Mouse (Mus musculus): ENCODE measurements at regions not wholly inside any gene's neighbourhood (a gene's known extent, or its start where the extent isn't known, plus 50 kb on each side); places are given as distances from the start of the nearest gene placed in this dataset.

DNA sequence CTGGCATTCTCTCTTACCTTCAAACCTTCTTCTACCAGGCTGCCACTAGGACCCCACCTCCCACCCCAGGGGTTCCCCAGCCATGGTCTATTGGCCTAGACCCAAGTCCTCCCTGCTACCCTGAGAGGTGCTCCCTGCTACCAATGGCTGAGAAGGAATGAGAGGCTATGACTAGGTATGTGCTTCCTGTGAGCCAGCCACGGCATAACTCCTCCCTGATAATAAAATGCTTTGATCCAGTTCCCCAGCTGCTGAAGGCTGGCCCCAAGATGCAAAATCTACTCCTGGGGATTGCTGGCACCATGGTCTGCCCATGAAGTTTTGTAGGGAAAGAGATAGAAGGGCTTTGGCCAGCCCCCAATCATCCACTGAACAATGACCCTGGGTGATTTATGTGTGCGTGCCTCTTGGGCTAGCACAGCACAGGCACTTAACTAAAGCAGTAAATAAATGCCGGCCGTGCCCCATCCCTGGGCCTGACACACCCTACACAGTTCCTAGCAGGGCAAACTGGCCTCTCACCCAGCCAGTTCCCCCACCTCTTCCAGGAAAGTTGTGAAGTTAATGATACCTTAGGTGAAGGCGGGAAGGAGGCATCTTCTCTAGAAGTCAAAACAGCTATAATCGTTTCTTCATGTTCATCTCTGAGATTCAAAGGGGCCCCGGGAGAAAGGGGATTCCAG, 145.8 kb downstream of the 2410131K14Rik start:
- H3K4me2 ChIP-seq (ENCODE audit: low read depth), result no peak overlapping the region
- no peak overlapping the region for H3K27ac ChIP-seq (ENCODE audit: low read depth, low read length)
- no peaks in the 10 kb centered on the region for H3K9me3 ChIP-seq (ENCODE audit: low read length)
- no peak overlapping the region for H3K4me3 ChIP-seq (ENCODE audit: low read depth, low read length)
- ATAC-seq, result no peak
- TF ChIP-seq CTCF (IDR thresholded peaks at IDR 0.05; ENCODE audit: low read depth), result no peak
- WGBS, result 89% methylated on average over 7 of the region's 7 CpGs
- no peaks in the 10 kb centered on the region for H3K27me3 ChIP-seq (ENCODE audit: insufficient read depth, low read length)
- no peak for DNase-seq
- peaks cover 12% of the 10 kb centered on the region for H3K4me1 ChIP-seq (ENCODE audit: insufficient read depth)
- no peaks in the 10 kb centered on the region; the same call in 1 of the 2 replicates for H3K36me3 ChIP-seq (ENCODE audit: insufficient read depth)
- no peak overlapping the region for H3K9ac ChIP-seq

DNA sequence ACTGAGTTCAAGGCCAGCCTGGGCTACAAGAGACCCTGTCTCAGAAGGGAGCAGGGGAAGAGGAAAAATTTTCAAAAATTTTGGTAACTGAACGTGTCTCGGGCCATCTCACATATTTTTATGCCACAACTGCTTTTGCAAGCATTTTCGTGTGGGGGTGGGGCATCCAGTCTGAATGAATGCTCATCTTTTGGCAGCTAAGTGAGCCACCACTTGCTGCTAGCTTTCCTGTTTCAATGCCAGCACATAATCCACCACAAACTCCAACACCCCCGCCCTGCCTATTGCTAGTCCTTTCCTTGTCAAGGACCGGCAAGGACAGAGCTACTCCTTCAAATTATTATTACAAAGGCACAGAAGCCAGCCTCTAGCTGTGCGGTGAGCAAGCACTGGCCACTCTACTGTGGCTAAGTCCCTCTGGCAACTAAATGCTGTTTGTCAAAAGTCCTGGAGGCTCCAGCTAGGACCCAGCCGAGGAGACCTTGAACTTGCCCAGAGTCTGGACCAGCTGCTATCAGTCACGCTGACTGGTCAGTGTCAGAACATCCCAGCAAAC, 148.0 kb downstream of the 2410131K14Rik start:
- ATAC-seq, result no peak

DNA sequence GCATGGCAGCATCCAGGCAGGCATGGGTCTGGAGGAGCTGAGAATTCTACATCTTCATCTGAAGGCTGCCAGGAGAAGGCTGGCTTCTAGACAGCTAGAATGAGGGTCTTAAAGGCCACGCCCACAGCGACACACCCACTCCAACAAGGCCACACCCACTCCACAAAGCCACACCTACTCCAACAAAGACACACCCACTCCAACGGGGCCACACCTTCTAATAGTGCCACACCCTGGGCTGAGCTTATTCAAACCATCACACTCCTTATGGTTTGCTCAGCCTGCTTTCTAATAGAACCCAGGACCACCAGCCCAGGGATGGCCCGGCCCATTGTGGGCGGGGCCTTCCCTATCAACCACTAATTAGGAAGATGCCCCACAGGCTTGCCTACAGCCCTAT, 149.0 kb downstream of the 2410131K14Rik start:
- Histone ChIP-seq H3K4me1 (ENCODE audit: insufficient read depth) (peaks cover 3% of the 10 kb centered on the region; the same call in 1 of the 2 replicates), H3K4me2 (ENCODE audit: low read depth) (no peak overlapping the region), H3K36me3 (ENCODE audit: insufficient read depth) (no peaks in the 10 kb centered on the region; the same call in 1 of the 2 replicates), H3K27me3 (ENCODE audit: insufficient read depth, low read length) (no peaks in the 10 kb centered on the region), H3K9ac (no peak overlapping the region), H3K4me3 (ENCODE audit: low read depth, low read length) (no peak overlapping the region), H3K9me3 (ENCODE audit: low read length) (no peaks in the 10 kb centered on the region), H3K27ac (ENCODE audit: low read depth, low read length) (no peak overlapping the region)
- 72% methylated on average over 5 of the region's 5 CpGs for WGBS
- ATAC-seq (no peak), DNase-seq (no peak)
- TF ChIP-seq CTCF (IDR thresholded peaks at IDR 0.05; ENCODE audit: low read depth), result no peak

More for the DNA sequence above, 148.0 kb downstream of the 2410131K14Rik start:
- DNase-seq, result no peak
- H3K4me1 ChIP-seq (ENCODE audit: insufficient read depth), result peaks cover 6% of the 10 kb centered on the region
- no peaks in the 10 kb centered on the region for H3K27me3 ChIP-seq (ENCODE audit: insufficient read depth, low read length)
- H3K4me3 ChIP-seq (ENCODE audit: low read depth, low read length), result no peak overlapping the region
- H3K27ac ChIP-seq (ENCODE audit: low read depth, low read length), result no peak overlapping the region
- H3K9me3 ChIP-seq (ENCODE audit: low read length), result no peaks in the 10 kb centered on the region
- no peaks in the 10 kb centered on the region; the same call in 1 of the 2 replicates for H3K36me3 ChIP-seq (ENCODE audit: insufficient read depth)
- 79% methylated on average over 8 of the region's 8 CpGs for WGBS
- H3K9ac ChIP-seq, result no peak overlapping the region
- no peak overlapping the region for H3K4me2 ChIP-seq (ENCODE audit: low read depth)
- no peak for TF ChIP-seq CTCF (IDR thresholded peaks at IDR 0.05; ENCODE audit: low read depth)

DNA sequence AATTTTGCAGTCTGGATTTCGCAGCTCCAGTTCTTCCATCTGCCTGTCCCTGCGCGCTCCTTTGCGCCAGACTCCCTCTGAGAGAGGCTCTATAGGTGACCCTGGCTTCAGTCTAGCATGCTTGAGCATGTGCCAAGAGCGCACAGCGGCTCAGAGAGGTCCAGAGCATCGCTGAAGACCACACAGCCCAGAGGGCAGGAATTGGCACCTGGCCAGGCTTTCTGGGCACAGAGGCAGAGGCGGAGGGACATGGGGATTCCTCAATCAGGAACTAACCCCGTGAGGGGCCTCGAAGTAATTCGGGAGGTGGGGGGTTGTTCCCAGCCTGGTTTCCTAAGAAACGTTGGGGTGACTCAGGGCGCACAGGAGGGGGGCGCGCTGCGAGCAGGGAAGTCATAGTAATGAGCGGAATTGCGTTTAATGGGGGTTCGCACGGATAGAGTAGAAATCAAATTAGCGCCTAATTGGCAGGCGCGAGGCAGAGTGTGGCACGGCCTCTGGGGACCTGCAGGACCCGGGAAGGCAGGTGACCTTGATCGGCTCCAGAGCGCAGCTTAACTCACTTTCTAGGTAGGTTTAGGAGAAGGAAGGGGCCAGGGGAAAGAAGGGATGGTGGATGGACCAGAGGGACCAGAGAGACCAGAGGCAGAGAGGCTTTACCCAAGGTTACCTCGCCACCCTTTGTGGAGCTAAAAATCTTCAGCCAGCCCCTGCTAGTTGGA, 151.1 kb downstream of the 2410131K14Rik start:
- H3K27me3 ChIP-seq (ENCODE audit: insufficient read depth, low read length), result no peaks in the 10 kb centered on the region
- H3K4me2 ChIP-seq (ENCODE audit: low read depth), result peak overlapping the region; percentile 45
- no peak for TF ChIP-seq CTCF (IDR thresholded peaks at IDR 0.05; ENCODE audit: low read depth)
- H3K4me3 ChIP-seq (ENCODE audit: low read depth, low read length), result no peak overlapping the region
- peaks cover 3% of the 10 kb centered on the region; the same call in 1 of the 2 replicates for H3K4me1 ChIP-seq (ENCODE audit: insufficient read depth)
- no peak overlapping the region for H3K27ac ChIP-seq (ENCODE audit: low read depth, low read length)
- no peaks in the 10 kb centered on the region for H3K9me3 ChIP-seq (ENCODE audit: low read length)
- H3K36me3 ChIP-seq (ENCODE audit: insufficient read depth), result no peaks in the 10 kb centered on the region
- ATAC-seq (peak; percentile 34; the same call in 1 of the 2 replicates), DNase-seq (peak; percentile 57)
- no peak overlapping the region for H3K9ac ChIP-seq
- WGBS, result 5% methylated on average over 28 of the region's 28 CpGs

DNA sequence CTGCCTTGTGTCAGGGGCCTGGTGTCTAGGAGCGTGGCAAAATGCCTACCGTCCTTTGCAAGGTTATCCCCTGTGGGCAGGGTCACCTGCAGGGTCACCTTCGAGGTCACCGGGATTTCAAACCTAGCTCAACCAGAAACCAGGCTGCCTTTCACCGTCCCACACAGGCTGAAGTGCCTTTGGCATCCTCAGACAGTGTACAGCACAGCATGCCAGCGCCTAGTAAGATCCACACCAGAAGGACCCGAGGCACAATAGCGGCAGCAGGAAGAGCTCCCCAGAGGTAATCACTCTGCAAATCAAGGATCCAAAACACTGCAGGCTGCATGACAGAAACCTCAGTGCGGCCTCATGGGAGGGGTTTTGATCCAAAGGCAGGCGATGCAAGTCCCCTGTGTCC, 155.9 kb downstream of the 2410131K14Rik start:
- DNase-seq, result no peak
- H3K27me3 ChIP-seq (ENCODE audit: insufficient read depth, low read length), result no peaks in the 10 kb centered on the region
- no peaks in the 10 kb centered on the region for H3K36me3 ChIP-seq (ENCODE audit: insufficient read depth)
- no peak overlapping the region for H3K27ac ChIP-seq (ENCODE audit: low read depth, low read length)
- no peaks in the 10 kb centered on the region for H3K9me3 ChIP-seq (ENCODE audit: low read length)
- no peak overlapping the region for H3K9ac ChIP-seq
- no peak for ATAC-seq
- peaks cover 3% of the 10 kb centered on the region; the same call in 1 of the 2 replicates for H3K4me1 ChIP-seq (ENCODE audit: insufficient read depth)
- 48% methylated on average over 10 of the region's 10 CpGs for WGBS
- H3K4me2 ChIP-seq (ENCODE audit: low read depth), result no peak overlapping the region
- H3K4me3 ChIP-seq (ENCODE audit: low read depth, low read length), result no peak overlapping the region
- TF ChIP-seq CTCF (IDR thresholded peaks at IDR 0.05; ENCODE audit: low read depth), result no peak

DNA sequence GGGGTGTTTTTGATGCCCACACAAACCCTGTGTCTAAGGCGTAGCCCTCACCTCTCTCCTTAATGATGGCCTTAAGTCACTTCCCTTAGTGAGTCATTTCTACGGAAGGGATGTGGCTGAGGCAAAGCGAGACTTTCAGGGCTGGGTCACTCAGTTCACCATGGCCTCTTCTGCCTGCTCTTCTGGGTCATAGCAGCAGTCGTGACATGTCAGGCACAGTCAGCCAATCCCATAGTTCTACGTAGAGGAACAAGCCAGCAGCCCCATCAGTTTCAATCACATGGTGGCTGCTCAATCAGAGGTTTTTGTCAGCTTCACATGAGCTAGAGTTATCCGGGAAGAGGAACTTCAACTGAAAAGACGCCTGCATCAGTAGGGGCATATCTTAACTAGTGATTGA, 156.1 kb upstream of the Med13l start:
- no peaks in the 10 kb centered on the region for H3K27me3 ChIP-seq (ENCODE audit: insufficient read depth, low read length)
- 83% methylated on average over 7 of the region's 7 CpGs for WGBS
- DNase-seq (no peak), ATAC-seq (no peak)
- no peak for TF ChIP-seq CTCF (IDR thresholded peaks at IDR 0.05; ENCODE audit: low read depth)
- H3K9me3 ChIP-seq (ENCODE audit: low read length), result no peaks in the 10 kb centered on the region
- H3K9ac ChIP-seq, result no peak overlapping the region
- H3K4me1 ChIP-seq (ENCODE audit: insufficient read depth), result no peaks in the 10 kb centered on the region
- no peak overlapping the region for H3K27ac ChIP-seq (ENCODE audit: low read depth, low read length)
- no peaks in the 10 kb centered on the region for H3K36me3 ChIP-seq (ENCODE audit: insufficient read depth)
- no peak overlapping the region for H3K4me3 ChIP-seq (ENCODE audit: low read depth, low read length)
- no peak overlapping the region for H3K4me2 ChIP-seq (ENCODE audit: low read depth)

DNA sequence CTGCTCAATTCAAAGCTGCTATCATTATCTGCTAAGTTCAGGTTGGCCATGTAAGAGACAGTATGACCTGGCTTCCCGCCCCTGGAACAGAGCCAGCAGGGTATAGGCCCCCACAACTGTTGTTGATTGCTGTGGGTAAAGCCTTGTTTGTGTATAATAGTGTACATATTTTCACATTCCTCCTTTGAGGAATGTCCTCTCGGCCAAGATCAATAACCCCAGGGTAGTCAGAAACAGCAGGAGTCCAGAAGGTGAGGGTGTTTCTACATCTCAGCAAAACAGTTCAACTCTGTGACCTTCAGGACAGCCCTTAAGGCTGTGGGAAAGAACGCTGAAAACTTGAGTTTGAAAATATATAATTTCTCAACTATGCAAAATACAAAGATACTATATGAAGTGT, 155.1 kb upstream of the Med13l start:
- H3K9me3 ChIP-seq (ENCODE audit: low read length), result no peaks in the 10 kb centered on the region
- no peaks in the 10 kb centered on the region for H3K4me1 ChIP-seq (ENCODE audit: insufficient read depth)
- TF ChIP-seq CTCF (IDR thresholded peaks at IDR 0.05; ENCODE audit: low read depth), result no peak
- no peak for ATAC-seq
- no peaks in the 10 kb centered on the region for H3K27me3 ChIP-seq (ENCODE audit: insufficient read depth, low read length)
- no peak for DNase-seq
- H3K36me3 ChIP-seq (ENCODE audit: insufficient read depth), result no peaks in the 10 kb centered on the region
- no peak overlapping the region for H3K4me3 ChIP-seq (ENCODE audit: low read depth, low read length)
- no peak overlapping the region for H3K27ac ChIP-seq (ENCODE audit: low read depth, low read length)
- H3K4me2 ChIP-seq (ENCODE audit: low read depth), result no peak overlapping the region
- H3K9ac ChIP-seq, result no peak overlapping the region
- WGBS, result 92% methylated on average over 3 of the region's 3 CpGs

All from forebrain, postnatal 0 days (tissue).